Mouse (Mus musculus) limb, embryonic 11.5 days (tissue): ENCODE measurements around the gene Nmb. TPM values are rescaled to one million over a fixed set of nuclear protein-coding genes. Genes with fewer than 3 reads are reported as not detected.

Source experiments
- ATAC-seq: fragments of 200-750 bp; cut with Nextera tagmentation; 2 replicates; pipeline ENCODE4 v1.8.0; 2017; ENCODE audit warnings: low read depth; ENCODE audit not compliant: insufficient number of reproducible peaks, low FRiP score, low TSS enrichment
- DNase-seq: peaks from one replicate; pipeline ENCODE4 v3.0.0-alpha.2; 2015; ENCODE audit warnings: low spot score
- H3K27ac ChIP-seq: fragments of 300-500 bp; sonication (generic); replicated peaks from 2 replicates; pipeline ENCODE4 v1.5.1; 2014; ENCODE audit warnings: low read depth, mild to moderate bottlenecking, low read length
- H3K27me3 ChIP-seq: fragments of 300-500 bp; sonication (generic); 2 replicates; pipeline ENCODE4 v1.6.1; 2014; ENCODE audit warnings: mild to moderate bottlenecking, low read length, mixed read lengths; ENCODE audit not compliant: control insufficient read depth, insufficient read depth
- H3K36me3 ChIP-seq: fragments of 300-500 bp; sonication (generic); 2 replicates; pipeline ENCODE4 v1.6.1; 2014; ENCODE audit warnings: mild to moderate bottlenecking, low read length, moderate library complexity, mixed read lengths; ENCODE audit not compliant: control insufficient read depth, insufficient read depth
- H3K4me1 ChIP-seq: fragments of 300-500 bp; sonication (generic); 2 replicates; pipeline ENCODE4 v1.6.1; 2014; ENCODE audit warnings: low read length, mixed read lengths; ENCODE audit not compliant: control insufficient read depth, insufficient read depth
- H3K4me2 ChIP-seq: fragments of 300-500 bp; sonication (generic); 2 replicates; pipeline ENCODE4 v1.6.1; 2014; ENCODE audit warnings: low read depth, mild to moderate bottlenecking, moderate library complexity; ENCODE audit not compliant: severe bottlenecking
- H3K4me3 ChIP-seq: fragments of 300-500 bp; sonication (generic); 2 replicates; pipeline ENCODE4 v1.5.1; 2014; ENCODE audit warnings: low read depth, low read length
- H3K9ac ChIP-seq: fragments of 300-500 bp; sonication (generic); 2 replicates; pipeline ENCODE4 v1.6.1; 2014; ENCODE audit warnings: mild to moderate bottlenecking, low read length
- H3K9me3 ChIP-seq: fragments of 300-500 bp; sonication (generic); 2 replicates; pipeline ENCODE4 v1.6.1; 2016; ENCODE audit warnings: low read length; ENCODE audit not compliant: control insufficient read depth
- WGBS: fragments of 180-500 bp; shearing (Covaris S2); extraction: QIAGEN DNeasy Blood & Tissue Kit; methylation state at CpG from one replicate; pipeline ENCODE4 v1.1.7; 2014; 5-methylcytosine and 5-hydroxymethylcytosine counted together
- polyA plus RNA-seq: library from polyadenylated mRNA; unstranded; fragments of >200 nt; fragmentation: Nextera tagmentation; extraction: Ambion mirVana; gene quantifications from 2 replicates; pipeline ENCODE4 v1.2.1, GENCODE M21; 2014

Nmb gene
- polyA plus RNA-seq, 1 experiment from 2014 or later: 8.1 TPM

DNA sequence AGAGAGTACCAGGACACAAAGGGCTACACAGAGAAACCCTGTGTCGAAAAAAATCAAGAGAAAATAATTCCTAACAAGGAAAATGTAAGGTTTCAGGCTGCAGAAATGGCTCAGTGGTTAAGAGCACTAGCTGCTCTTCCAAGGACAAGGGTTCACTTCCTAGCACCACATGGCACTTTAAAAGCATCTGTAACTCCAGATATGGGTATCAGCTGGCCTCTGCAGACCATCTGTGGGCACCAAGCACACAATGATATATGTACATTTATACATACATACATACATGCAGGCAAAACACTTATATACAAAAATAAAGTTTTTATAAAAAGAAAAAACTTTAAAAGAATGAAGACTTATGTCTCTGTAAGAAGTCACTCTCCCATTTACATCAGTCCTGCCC, 31.0 kb upstream of the Nmb start:
- ATAC-seq (no peak), DNase-seq (no peak)
- H3K4me3 ChIP-seq: no peak overlapping the region
- H3K4me1 ChIP-seq: no peaks in the 10 kb centered on the region
- no peak overlapping the region for H3K4me2 ChIP-seq
- H3K36me3 ChIP-seq: peaks cover 3% of the 10 kb centered on the region; the same call in 1 of the 2 replicates
- H3K27me3 ChIP-seq: no peaks in the 10 kb centered on the region
- no peak overlapping the region for H3K9ac ChIP-seq
- no peak overlapping the region for H3K27ac ChIP-seq
- H3K9me3 ChIP-seq: no peaks in the 10 kb centered on the region
- WGBS: 100% methylated on average over 1 of the region's 1 CpGs

DNA sequence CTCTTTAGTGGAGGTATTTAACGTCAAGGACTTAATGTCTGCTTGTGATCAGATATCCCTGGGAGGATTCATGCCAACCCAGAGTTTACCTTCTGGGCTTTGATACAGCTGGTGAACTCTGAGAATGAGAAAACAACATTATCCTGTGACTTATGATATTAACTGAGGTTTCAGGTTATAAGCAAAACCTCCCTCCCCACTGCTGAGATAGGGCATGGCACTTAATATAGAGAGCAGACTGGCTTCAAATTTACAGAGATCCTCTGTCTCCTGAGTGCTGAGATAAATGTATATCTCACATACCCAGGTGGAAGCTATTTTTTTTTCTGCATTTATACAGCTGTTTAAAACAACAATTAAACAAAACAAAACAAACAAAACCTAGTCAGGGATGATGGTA, 27.9 kb upstream of the Nmb start:
- no peak for ATAC-seq
- peaks cover 3% of the 10 kb centered on the region; the same call in 1 of the 2 replicates for H3K36me3 ChIP-seq
- no peak overlapping the region for H3K9ac ChIP-seq
- no peak for DNase-seq
- H3K27me3 ChIP-seq: no peaks in the 10 kb centered on the region
- H3K4me3 ChIP-seq: no peak overlapping the region
- 90% methylated on average over 1 of the region's 1 CpGs for WGBS
- H3K4me1 ChIP-seq: no peaks in the 10 kb centered on the region
- no peak overlapping the region for H3K27ac ChIP-seq
- no peak overlapping the region for H3K4me2 ChIP-seq
- H3K9me3 ChIP-seq: no peaks in the 10 kb centered on the region

DNA sequence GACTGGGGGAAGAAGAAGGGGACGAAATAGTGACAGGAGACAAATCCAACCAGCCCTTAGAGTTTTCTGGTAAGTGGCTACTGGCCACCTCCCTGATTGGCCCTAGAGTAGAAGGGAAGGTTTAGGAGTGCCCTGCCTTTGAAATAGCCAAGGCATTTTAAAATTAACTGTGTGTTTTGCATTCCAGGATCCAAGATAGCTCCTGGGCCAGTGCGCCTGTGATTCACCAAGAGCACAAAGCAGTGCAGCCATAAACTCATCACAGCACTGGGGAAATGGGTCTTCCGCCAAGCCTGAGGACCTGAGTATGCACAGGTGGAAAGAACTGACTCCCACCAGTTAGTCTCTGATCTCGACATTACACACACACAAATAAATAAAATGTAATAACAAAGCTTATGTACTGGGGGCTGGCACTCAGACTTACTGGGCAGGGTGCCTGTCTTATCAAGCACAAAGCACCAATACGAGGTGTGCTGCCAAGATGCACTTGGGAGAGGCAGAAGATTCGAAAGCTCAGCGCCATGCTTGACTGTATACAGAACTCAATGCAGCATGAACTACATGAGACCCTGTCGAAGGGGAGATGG, 26.8 kb upstream of the Nmb start:
- ATAC-seq: no peak
- peaks cover 3% of the 10 kb centered on the region; the same call in 1 of the 2 replicates for H3K36me3 ChIP-seq

DNA sequence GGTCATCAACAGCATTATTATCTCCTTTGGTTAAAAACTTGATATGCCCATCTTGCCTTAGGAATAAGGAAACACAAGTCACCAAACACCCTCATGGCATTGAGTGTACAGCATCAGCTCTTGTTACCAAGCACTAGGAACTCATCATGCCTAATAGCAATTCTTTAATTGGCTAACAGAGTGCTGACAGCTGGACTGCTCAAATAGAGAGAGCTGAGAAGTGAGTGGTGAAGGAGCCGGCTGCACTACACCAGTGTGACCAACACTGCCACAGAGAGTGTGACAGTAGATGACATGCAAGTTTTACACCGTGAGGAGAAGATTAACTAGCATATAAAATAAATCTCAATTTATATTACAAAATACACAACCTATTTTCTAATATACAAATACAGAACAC, 18.3 kb upstream of the Nmb start:
- ATAC-seq: no peak
- no peaks in the 10 kb centered on the region for H3K9me3 ChIP-seq

More for the DNA sequence above, 26.8 kb upstream of the Nmb start:
- DNase-seq: no peak
- Histone ChIP-seq H3K4me2 (no peak overlapping the region), H3K9ac (no peak overlapping the region), H3K4me1 (no peaks in the 10 kb centered on the region), H3K27ac (no peak overlapping the region), H3K4me3 (no peak overlapping the region), H3K9me3 (no peaks in the 10 kb centered on the region), H3K27me3 (no peaks in the 10 kb centered on the region)
- 93% methylated on average over 8 of the region's 8 CpGs for WGBS

DNA sequence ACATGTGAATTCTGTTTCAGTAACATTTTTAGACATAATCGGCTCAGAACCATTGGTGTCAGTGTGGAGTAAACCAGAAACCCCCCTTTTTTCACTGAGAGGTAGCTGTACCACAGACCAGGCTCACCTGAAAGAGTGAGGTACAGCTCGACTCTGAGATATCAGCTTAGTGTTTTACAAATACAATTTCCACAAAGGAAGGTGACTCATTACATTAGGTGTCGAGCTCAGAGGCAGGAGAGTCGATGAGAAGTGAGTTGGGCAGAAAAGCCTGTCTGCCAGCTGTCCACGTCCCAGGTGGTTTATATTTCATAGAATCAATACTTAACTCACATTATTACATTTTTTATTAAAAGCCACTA, 14.8 kb upstream of the Nmb start:
- Histone ChIP-seq H3K9me3 (no peaks in the 10 kb centered on the region), H3K4me2 (no peak overlapping the region), H3K9ac (no peak overlapping the region), H3K4me1 (no peaks in the 10 kb centered on the region), H3K36me3 (peaks cover 8% of the 10 kb centered on the region; the same call in 1 of the 2 replicates), H3K4me3 (no peak overlapping the region), H3K27me3 (no peaks in the 10 kb centered on the region), H3K27ac (no peak overlapping the region)
- ATAC-seq: no peak
- 91% methylated on average over 5 of the region's 5 CpGs for WGBS
- DNase-seq: no peak

More for the DNA sequence above, 18.3 kb upstream of the Nmb start:
- Histone ChIP-seq H3K4me2 (no peak overlapping the region), H3K36me3 (peaks cover 14% of the 10 kb centered on the region; the same call in 1 of the 2 replicates), H3K4me1 (no peaks in the 10 kb centered on the region), H3K27me3 (no peaks in the 10 kb centered on the region), H3K27ac (no peak overlapping the region), H3K4me3 (no peak overlapping the region), H3K9ac (no peak overlapping the region)
- 90% methylated on average over 2 of the region's 2 CpGs for WGBS
- DNase-seq: no peak

DNA sequence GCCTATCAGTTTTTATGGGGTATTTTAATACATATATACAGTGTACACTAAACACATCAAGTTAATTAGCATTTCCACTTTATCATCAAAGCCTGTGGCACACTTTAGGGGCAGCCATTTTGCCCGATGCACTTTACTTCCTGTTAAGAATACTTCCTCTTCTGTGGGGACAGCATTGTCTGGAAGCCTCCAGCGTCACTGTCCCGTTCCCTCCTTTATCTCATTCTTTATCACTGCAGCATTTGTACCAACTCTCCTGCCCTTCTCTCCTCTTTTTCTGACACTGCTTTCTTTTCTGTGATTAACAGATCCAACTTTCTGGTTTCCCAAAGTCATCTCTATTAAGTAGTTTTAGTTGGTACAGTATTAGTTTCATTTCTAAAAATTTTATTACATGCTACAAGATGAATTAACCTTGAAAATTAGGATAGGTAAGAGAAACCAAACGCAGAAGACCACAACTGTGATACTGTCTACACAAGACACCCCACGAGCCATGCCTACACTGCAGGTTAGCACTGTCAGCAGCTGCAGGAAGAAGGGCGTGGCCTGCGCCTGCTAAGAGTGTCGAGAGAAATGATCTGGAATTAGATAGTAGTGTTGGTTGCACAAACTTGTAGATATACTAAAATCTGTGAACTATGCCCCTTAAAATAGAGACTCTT, 14.2 kb upstream of the Nmb start:
- H3K4me2 ChIP-seq: no peak overlapping the region
- H3K9me3 ChIP-seq: no peaks in the 10 kb centered on the region
- H3K9ac ChIP-seq: no peak overlapping the region
- H3K27ac ChIP-seq: no peak overlapping the region
- peaks cover 7% of the 10 kb centered on the region; the same call in 1 of the 2 replicates for H3K36me3 ChIP-seq
- no peaks in the 10 kb centered on the region for H3K4me1 ChIP-seq
- no peaks in the 10 kb centered on the region for H3K27me3 ChIP-seq
- WGBS: 84% methylated on average over 8 of the region's 8 CpGs
- ATAC-seq (no peak), DNase-seq (no peak)
- H3K4me3 ChIP-seq: no peak overlapping the region

DNA sequence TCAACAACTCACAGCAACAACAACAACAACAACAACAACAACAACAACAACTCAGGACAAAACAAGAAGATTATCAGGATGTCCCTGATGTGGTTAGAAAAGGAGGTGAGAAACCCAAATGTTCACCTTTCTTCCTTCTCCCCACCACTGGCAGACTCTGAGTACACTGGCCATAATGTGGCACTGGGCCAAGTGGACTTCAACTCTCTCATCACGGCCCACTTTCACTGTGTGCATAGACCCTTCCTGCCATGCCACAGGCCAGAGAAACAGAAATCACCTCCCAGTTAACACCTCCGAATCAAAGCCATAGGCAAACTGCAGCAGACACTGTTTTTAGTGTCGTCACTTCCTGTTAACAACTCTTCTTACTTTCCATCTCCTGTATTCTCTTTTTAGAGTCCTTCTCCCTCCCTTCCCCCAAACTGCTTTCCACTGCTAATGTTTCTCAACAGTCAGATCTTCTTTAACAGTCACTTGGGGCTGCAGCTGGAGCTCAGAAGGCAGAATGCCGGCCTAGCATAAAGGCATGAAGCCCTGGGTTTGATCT, 13.1 kb upstream of the Nmb start:
- H3K27me3 ChIP-seq: no peaks in the 10 kb centered on the region
- no peak overlapping the region for H3K9ac ChIP-seq
- no peaks in the 10 kb centered on the region for H3K9me3 ChIP-seq
- H3K27ac ChIP-seq: no peak overlapping the region
- H3K4me3 ChIP-seq: no peak overlapping the region
- H3K36me3 ChIP-seq: peaks cover 7% of the 10 kb centered on the region; the same call in 1 of the 2 replicates
- H3K4me2 ChIP-seq: no peak overlapping the region
- DNase-seq: no peak
- H3K4me1 ChIP-seq: no peaks in the 10 kb centered on the region
- WGBS: 76% methylated on average over 4 of the region's 4 CpGs
- ATAC-seq: no peak

DNA sequence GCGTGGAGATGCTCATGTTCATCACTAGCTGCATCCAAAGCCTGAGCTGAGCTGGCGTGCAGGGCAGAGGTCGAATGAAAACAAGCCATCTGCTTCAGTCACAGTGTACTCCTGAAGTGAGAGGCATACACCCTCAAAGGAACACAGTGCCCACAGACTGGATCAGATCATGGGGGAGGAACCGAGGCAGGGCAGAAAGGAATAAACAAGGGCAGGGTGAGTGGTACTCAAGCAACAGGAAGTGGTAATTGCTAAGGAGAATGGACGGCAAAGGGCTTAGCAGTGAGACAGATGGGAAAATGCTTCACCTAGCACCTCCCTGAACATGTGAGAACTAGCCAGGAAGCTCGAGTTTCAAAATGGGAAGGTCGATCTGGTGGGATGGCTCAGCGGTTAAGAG, 7.6 kb upstream of the Nmb start:
- Histone ChIP-seq H3K4me3 (no peak overlapping the region), H3K9ac (no peak overlapping the region), H3K4me2 (no peak overlapping the region), H3K27ac (no peak overlapping the region), H3K27me3 (no peaks in the 10 kb centered on the region), H3K36me3 (peaks cover 3% of the 10 kb centered on the region; the same call in 1 of the 2 replicates), H3K9me3 (no peaks in the 10 kb centered on the region), H3K4me1 (no peaks in the 10 kb centered on the region)
- no peak for DNase-seq
- WGBS: 85% methylated on average over 8 of the region's 8 CpGs
- ATAC-seq: no peak
